Mouse (Mus musculus) layer of hippocampus, adult 18-20 months (tissue): ENCODE results near the gene Tspan8. TPM values are rescaled to one million over a fixed set of nuclear protein-coding genes. Genes with fewer than 3 reads are reported as not detected.

Source experiments
- DNase-seq, 2 experiments: peaks; one replicate each; pipeline ENCODE4 v3.0.0; 2022; ENCODE audit warnings: low spot score in 2 of 2
- total RNA-seq, 2 experiments: library from RNA; stranded (reverse); gene quantifications; 2 replicates each; pipeline ENCODE4 v1.2.3; 2021

Gene Tspan8
- total RNA-seq, 2 experiments from 2014 or later, result 0.33 TPM; not detected in 1

DNA sequence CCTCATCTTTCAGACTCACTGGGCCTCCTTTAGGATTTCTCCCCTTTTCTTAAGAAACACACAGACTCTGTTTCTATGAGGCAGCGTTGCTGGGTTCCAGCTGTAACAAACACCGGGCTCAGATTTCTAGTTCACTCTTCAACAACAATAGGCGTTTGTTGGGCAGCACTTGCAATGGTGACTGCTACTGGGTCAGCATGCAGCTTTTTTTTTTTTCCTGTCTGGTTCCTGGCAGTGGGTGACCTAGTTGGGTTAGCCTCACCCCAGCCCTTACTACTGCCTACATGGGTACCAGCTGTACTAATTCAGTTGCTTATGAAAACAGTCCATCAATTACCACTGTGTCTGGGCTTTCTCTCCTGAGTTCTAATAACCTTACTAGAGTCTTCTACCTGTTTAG, 14.1 kb downstream of the Tspan8 start:
- DNase-seq, result no peak

DNA sequence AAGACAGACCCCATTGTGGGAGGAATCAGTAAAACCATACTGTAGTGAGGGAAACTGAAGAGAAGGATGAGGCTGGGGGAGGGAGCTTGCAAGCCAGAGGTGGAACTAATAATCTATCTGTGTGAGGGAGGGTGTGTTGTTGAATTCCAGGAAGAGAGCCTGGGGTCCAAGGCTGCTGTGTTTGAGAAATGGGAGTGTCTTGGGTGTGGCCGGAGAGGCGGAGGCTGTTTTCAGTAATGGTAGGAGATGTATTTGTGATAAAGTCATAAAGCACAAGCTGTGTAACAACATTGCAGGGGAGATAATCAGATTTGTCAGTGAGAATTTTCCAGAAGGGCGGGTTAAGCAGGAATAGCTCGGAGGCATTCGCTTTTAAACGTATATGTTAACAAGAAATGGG, 17.4 kb downstream of the Tspan8 start:
- no peak for DNase-seq

DNA sequence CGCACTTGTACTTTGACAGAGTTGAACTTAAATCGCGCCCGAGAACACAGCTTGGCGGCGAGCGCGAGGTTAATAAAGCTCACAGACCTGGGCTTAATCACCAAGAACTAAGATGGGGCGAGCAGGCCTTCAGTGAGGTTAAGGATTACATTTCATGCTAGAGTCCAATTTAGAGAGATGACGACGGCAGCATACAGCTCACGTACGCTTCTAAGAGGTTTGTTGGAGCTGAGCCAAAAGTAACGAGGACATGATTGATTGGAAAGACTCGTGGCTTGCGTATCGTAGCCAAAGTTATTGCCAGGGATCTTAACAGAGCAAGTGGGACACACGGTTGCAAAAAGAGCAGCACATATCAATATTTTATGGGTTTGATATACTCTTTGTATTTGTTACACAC, 30.3 kb downstream of the Tspan8 start:
- DNase-seq, result no peak

DNA sequence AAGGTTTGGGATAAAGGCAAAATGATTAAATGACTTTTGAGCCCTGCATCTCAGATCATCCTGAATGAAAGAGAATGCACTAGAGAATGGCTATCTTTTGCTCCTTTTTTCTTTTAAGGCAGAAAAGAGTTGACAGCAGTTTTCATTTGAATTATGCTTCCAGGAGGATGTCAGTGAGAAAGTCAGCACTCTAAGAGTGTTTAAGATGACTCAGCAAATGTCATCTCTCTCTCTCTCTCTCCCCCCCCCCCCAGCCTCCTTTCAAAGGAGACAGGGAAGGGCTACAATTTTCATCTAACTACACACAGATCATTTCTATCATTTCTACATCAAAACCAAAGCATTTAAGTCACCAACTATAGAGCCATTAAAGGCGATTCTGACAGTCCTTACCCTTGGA, 31.9 kb downstream of the Tspan8 start:
- no peak for DNase-seq

DNA sequence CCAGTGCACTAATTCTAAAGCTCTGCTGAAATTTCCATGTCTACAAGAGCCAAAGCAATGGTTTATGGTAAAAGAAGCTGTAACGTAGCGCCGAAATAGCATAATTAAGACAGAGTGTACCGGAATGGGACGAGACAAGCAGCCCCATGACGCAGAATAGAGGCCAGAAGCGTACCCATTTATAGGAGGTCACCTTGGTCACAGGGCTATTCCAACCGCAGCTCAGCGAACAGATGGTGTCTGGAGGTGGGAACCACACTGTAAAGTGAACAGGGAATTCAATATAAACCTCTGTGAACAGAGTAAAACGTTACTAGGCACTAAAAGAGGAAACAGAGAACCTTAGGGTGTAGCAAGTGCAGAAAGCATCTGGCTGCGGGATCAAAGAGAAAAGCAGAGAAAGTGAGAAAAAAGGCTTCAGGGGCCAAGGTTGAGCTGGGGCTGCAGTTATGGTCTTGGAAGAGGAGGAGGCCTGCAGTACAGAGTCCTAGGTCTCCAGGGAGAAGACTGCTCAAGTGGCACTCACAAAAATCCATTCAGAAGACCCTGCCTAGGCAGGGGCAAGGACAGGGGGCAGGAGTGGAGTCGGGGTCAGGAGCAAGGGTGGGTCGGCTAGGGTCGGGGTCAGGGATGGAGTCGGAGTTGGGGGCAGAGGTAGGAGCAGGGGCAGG, 43.7 kb downstream of the Tspan8 start:
- DNase-seq, result no peak

DNA sequence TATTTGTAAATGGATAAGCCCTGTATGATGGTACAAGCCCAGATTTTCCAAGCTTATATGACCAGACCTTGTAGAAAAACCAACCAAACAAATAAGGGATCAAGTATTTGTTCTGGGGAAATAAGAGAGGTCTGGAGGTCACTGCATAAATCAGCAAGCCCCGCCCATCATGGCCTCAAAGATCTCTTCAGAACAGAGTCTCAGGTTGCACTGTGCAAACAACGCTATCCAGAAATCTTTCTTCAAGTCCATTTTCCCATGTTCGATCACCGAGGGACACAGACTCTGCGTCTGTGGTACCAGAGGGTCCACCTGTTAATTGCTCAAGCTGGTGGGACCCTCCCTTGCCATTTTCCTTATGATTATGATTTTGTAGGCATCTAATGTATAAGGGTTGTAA, 45.3 kb downstream of the Tspan8 start:
- DNase-seq, result no peak

DNA sequence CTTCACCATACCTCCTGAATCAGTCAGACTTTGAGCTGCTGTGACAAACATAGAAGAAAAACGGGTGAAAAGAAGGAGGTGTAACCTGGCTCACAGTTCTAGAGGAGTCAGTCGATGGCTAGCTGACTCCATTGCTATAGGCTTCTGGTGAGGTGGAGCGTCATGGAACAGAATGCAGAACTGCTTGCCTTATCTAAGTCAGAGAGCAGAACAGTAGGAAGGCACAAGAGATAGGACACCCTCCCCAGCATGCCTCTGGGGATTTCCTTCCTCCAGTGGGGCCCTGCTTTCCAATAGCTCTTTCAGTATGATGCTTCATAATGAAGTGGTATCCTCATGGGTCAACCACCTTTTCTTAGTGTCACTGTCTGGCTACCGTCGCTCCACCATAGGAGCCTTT, 66.1 kb downstream of the Tspan8 start:
- DNase-seq, result no peak

DNA sequence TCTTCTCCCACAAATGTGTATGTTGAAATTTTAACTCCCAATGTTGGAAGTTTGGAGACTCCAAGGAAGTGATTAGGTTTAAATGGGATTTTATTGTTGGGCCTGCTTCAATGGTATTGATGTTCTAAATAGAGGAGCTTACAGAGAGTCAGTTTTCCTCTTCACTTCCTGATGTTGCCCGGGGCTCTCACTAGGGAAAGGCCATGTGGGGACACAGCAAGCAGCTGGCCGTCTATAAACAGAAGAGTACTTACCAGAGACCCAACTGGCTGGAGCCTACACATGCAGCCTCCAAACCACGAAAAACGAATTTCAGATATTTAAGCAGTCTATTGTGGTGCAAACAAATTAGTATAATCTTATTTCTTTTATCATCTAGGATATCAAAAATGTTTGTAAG, 75.3 kb downstream of the Tspan8 start:
- no peak for DNase-seq

DNA sequence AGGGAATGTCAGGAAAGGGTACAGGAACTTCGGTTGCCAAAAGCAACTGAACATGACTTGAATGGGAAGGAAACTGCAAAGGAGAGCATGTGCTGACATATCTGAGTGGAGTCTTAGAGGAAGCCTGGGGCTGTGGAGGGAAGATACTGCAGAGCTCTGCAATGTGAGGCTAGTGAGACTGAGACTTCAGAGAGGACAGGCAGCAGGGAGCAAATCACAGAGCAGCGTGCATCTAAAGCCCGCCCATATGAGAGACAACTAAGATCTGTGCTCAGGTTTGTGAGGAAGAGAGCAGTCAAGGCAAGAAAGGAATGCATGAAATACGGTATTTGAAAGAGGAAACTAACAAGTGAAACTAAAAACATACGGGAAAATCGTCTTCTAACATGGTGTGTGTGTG, 76.3 kb downstream of the Tspan8 start:
- no peak for DNase-seq

DNA sequence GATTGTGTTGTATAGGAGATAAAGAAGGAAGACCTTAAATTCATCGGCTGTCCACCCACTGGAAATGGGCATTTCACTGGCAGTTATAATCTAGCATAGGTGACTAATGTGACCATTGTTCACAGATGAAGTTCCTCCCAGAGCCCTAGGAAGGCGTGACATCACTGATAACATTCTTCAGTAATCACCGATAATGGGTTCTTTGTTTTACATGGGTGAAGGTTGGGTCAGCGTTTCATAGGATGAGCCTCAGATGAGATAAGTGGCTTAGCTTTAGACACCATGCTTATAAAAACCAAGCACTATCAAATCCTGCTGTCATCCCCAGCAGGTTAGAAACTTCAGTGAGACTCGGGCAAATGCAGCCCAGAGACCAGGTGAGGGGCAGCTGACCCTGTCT, 77.4 kb downstream of the Tspan8 start:
- no peak for DNase-seq

DNA sequence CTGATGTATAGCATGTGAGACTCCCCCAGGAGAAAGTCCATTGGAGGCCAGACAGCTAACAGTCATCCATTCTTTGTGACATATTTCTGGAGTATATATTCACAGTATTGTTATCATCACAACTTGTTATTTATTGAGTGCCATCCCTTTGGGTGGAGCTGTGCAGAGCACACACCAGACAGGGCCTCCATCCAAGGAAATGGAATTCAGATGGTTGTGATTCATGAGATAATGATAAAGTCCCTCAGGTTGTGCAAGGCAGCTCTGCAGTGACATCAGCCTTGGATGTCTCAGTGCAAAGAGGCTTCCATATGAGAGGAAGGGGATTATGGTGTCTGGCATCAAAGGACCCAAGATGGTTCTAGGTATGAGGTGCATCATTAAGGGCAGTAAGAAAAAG, 80.1 kb downstream of the Tspan8 start:
- no peak for DNase-seq

DNA sequence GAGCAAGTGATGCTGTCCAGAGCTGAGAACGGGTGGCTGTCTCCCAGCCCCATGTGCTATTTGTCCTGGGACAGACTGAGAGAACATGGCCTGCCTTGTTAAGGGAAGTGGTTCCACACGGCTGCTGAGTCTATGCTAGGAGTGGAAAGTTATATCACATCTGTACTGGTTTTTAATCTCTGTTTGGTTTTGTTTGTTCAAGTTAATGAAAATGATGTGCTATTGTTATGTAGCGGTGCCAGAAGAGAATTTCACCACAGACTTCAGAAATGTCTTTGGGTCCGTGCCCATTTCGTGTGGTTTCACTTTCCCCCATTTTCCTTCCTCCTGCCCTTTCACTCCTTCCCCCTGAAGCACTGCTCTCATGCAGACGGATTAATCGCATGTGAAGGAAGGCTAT, 80.6 kb downstream of the Tspan8 start:
- no peak for DNase-seq

Other genes with a start within 250 kb of the Tspan8 start
- gene A930009A15Rik, start 246.8 kb upstream of the Tspan8 start, total RNA-seq, result under 1 TPM; 0.32 to 0.56 TPM
- gene Lgr5, start 229.1 kb upstream of the Tspan8 start, total RNA-seq, result 1 to 10 TPM; 1.9 to 2.5 TPM
- gene Ptprr, start 201.4 kb downstream of the Tspan8 start, total RNA-seq, result 10 to 100 TPM; 16.4 to 16.8 TPM